Mouse (Mus musculus) adrenal gland, postnatal 36 days (tissue): ENCODE results near the gene Prss45. TPM values are rescaled to one million over a fixed set of nuclear protein-coding genes. Genes with fewer than 3 reads are reported as not detected.

Experiments
- total RNA-seq, 2 experiments: library from RNA; stranded (reverse); gene quantifications; 2 replicates each; pipeline ENCODE4 v1.2.3; 2021

The Prss45 gene
- total RNA-seq, 2 experiments from 2014 or later: not detected

Other genes with a start within 250 kb of the Prss45 start
- gene Nradd, start 210.1 kb upstream of the Prss45 start, total RNA-seq: 10 to 100 TPM in 1 of 2 experiments, 1 to 10 TPM in 1; 9.0 to 15.4 TPM
- 1 to 10 TPM; 7.2 to 8.1 TPM for gene Nbeal2, start 180.4 kb upstream of the Prss45 start, total RNA-seq
- gene Ccdc12, start 178.1 kb upstream of the Prss45 start, total RNA-seq: 10 to 100 TPM; 61.3 to 64.7 TPM
- 1 to 10 TPM; 1.8 to 2.2 TPM for gene Myl3, start 92.7 kb upstream of the Prss45 start, total RNA-seq
- gene Pth1r, start 87.4 kb upstream of the Prss45 start, total RNA-seq: 10 to 100 TPM; 12.5 to 23.1 TPM
- not detected for gene Prss42, start 36.4 kb upstream of the Prss45 start, total RNA-seq
- not detected for gene Prss44, start 20.6 kb upstream of the Prss45 start, total RNA-seq
- not detected for gene Prss43, start 7.9 kb upstream of the Prss45 start, total RNA-seq
- not detected for gene Prss46, start 9.9 kb downstream of the Prss45 start, total RNA-seq
- not detected for gene Prss50, start 23.4 kb downstream of the Prss45 start, total RNA-seq
- gene Als2cl, start 45.3 kb downstream of the Prss45 start, total RNA-seq: 10 to 100 TPM; 12.4 to 16.0 TPM
- 1 to 10 TPM; 2.0 to 3.0 TPM for gene Tmie, start 45.5 kb downstream of the Prss45 start, total RNA-seq
- gene Fam240a, start 82.3 kb downstream of the Prss45 start, total RNA-seq: not detected
- not detected for gene Tdgf1, start 111.6 kb downstream of the Prss45 start, total RNA-seq
- gene Lrrc2, start 117.0 kb downstream of the Prss45 start, total RNA-seq: 10 to 100 TPM in 1 of 2 experiments, 1 to 10 TPM in 1; 7.9 to 11.1 TPM
- 1 to 10 TPM; 2.3 to 4.9 TPM for gene Rtp3, start 156.0 kb downstream of the Prss45 start, total RNA-seq
- 1 to 10 TPM in 1 of 2 experiments, under 1 TPM in 1; 0.66 to 1.1 TPM for gene Ltf, start 184.7 kb downstream of the Prss45 start, total RNA-seq
- 1 to 10 TPM; 7.2 to 9.2 TPM for gene Ccrl2, start 222.9 kb downstream of the Prss45 start, total RNA-seq